Mouse (Mus musculus): ENCODE data around the gene Stub1.

- TF ChIP-seq CTCF (IDR thresholded peaks at IDR 0.05; ENCODE audit: borderline replicate concordance, control insufficient read depth, extremely low read depth, insufficient read depth, low read length, poor library complexity) (no peak), POLR2A (IDR thresholded peaks at IDR 0.05; ENCODE audit: control insufficient read depth, extremely low read depth, insufficient read depth, low read length, poor library complexity) (no peak; the same call in 1 of the 2 replicates)
These were observed 9.8 kb downstream of the Stub1 start, which contains the start of gene Wdr24 for GRCm38 (mm10) chr17:25823452-25823851.

Data from thymus, adult 2 months (tissue).